Mouse (Mus musculus) adrenal gland, postnatal 4 days (tissue): Measurements from ENCODE around the gene Kdm5c. TPM values are rescaled to one million over a fixed set of nuclear protein-coding genes. Genes with fewer than 3 reads are reported as not detected.
"Not testable (repeated sequence)": the region's sequence is repeated elsewhere in the genome, so short reads cannot be mapped to it uniquely, and the experiment has no call there.

ENCODE experiments used
- DNase-seq, 2 experiments: peaks; one replicate each; pipeline ENCODE4 v3.0.0; 2021 to 2022; ENCODE audit warnings: low spot score in 2 of 2, mixed read lengths in 2 of 2
- total RNA-seq, 2 experiments: library from RNA; stranded (reverse); gene quantifications; 2 replicates each; pipeline ENCODE4 v1.2.3; 2021

Gene Kdm5c
- total RNA-seq, 2 experiments from 2014 or later, result 56.5 to 87.3 TPM

- no peak for DNase-seq
Observed at GRCm38 (mm10) chrX:152279384-152279783, 46.6 kb downstream of the Kdm5c start.

GRCm38 (mm10) chrX:152284746-152285145, 51.9 kb downstream of the Kdm5c start:
- DNase-seq, result no peak

GRCm38 (mm10) chrX:152287026-152287425, 54.2 kb downstream of the Kdm5c start:
- not testable (repeated sequence) for DNase-seq

- DNase-seq, result no peak
Observed at GRCm38 (mm10) chrX:152306224-152306623, 73.4 kb downstream of the Kdm5c start.

- no peak for DNase-seq
Observed at GRCm38 (mm10) chrX:152307371-152307770, 74.6 kb downstream of the Kdm5c start.

- DNase-seq, result no peak
Observed at GRCm38 (mm10) chrX:152307942-152308341, 75.1 kb downstream of the Kdm5c start.

- no peak for DNase-seq
Observed at GRCm38 (mm10) chrX:152320535-152320934, 87.7 kb downstream of the Kdm5c start.

- DNase-seq, result no peak
Observed at GRCm38 (mm10) chrX:152322776-152323175, 90.0 kb downstream of the Kdm5c start.

GRCm38 (mm10) chrX:152323584-152323983, 90.8 kb downstream of the Kdm5c start:
- DNase-seq, result no peak

Other genes with a start within 250 kb of the Kdm5c start
- 100 to 1,000 TPM; 156 to 164 TPM for gene Hsd17b10, start 231.2 kb upstream of the Kdm5c start, total RNA-seq
- gene Ribc1, start 216.7 kb upstream of the Kdm5c start, total RNA-seq, result 1 to 10 TPM; 1.1 to 1.7 TPM
- 10 to 100 TPM; 75.4 to 85.8 TPM for gene Smc1a, start 216.6 kb upstream of the Kdm5c start, total RNA-seq
- 10 to 100 TPM; 30.5 to 40.2 TPM for gene Iqsec2, start 88.8 kb upstream of the Kdm5c start, total RNA-seq
- gene Kantr, start 94.5 kb downstream of the Kdm5c start, total RNA-seq, result 10 to 100 TPM; 11.7 to 12.7 TPM
- 10 to 100 TPM; 53.5 to 55.2 TPM for gene Tspyl2, start 109.4 kb downstream of the Kdm5c start, total RNA-seq
- 1 to 10 TPM; 6.2 to 7.1 TPM for gene Gpr173, start 135.7 kb downstream of the Kdm5c start, total RNA-seq